Mouse (Mus musculus) neural tube, embryonic 15.5 days (tissue): ENCODE results near the gene Enox1. TPM values are rescaled to one million over a fixed set of nuclear protein-coding genes. Genes with fewer than 3 reads are reported as not detected.

ENCODE experiments used
- ATAC-seq: fragments of 200-750 bp; cut with Nextera tagmentation; 2 replicates; pipeline ENCODE4 v1.8.0; 2017; ENCODE audit warnings: mild to moderate bottlenecking, moderate TSS enrichment, moderate library complexity; ENCODE audit not compliant: low FRiP score
- H3K27ac ChIP-seq: fragments of 300-500 bp; sonication (generic); replicated peaks from 2 replicates; pipeline ENCODE4 v1.5.1; 2015; ENCODE audit warnings: mild to moderate bottlenecking, inconsistent platforms
- H3K27me3 ChIP-seq: fragments of 300-500 bp; sonication (generic); replicated peaks from 2 replicates; pipeline ENCODE4 v1.6.1; 2015; ENCODE audit warnings: inconsistent platforms
- H3K36me3 ChIP-seq: fragments of 300-500 bp; sonication (generic); 2 replicates; pipeline ENCODE4 v1.6.1; 2015; ENCODE audit warnings: inconsistent platforms
- H3K4me1 ChIP-seq: fragments of 300-500 bp; sonication (generic); 2 replicates; pipeline ENCODE4 v1.6.1; 2015; ENCODE audit warnings: inconsistent platforms
- H3K4me2 ChIP-seq: fragments of 300-500 bp; sonication (generic); 2 replicates; pipeline ENCODE4 v1.6.1; 2015; ENCODE audit warnings: inconsistent platforms, mild to moderate bottlenecking, moderate library complexity
- H3K4me3 ChIP-seq: fragments of 300-500 bp; sonication (generic); replicated peaks from 2 replicates; pipeline ENCODE4 v1.5.1; 2015; ENCODE audit warnings: mild to moderate bottlenecking, inconsistent platforms
- H3K9ac ChIP-seq: fragments of 300-500 bp; sonication (generic); replicated peaks from 2 replicates; pipeline ENCODE4 v1.6.1; 2015; ENCODE audit warnings: mild to moderate bottlenecking, inconsistent platforms
- H3K9me3 ChIP-seq: fragments of 300-500 bp; sonication (generic); replicated peaks from 2 replicates; pipeline ENCODE4 v1.6.1; 2016; ENCODE audit warnings: inconsistent platforms
- WGBS: fragments of 180-500 bp; shearing (Covaris S2); methylation state at CpG from one replicate; pipeline ENCODE4 v1.1.7; 2015; ENCODE audit warnings: mixed read lengths; 5-methylcytosine and 5-hydroxymethylcytosine counted together
- polyA plus RNA-seq: library from polyadenylated mRNA; unstranded; fragments of >200 nt; fragmentation: Nextera tagmentation; extraction: Ambion mirVana; gene quantifications from 2 replicates; pipeline ENCODE4 v1.2.1, GENCODE M21; 2015

The Enox1 gene
- polyA plus RNA-seq, 1 experiment from 2014 or later = 45.0 TPM

- Histone ChIP-seq H3K9ac (no peak overlapping the region), H3K9me3 (no peaks in the 10 kb centered on the region), H3K4me1 (no peaks in the 10 kb centered on the region), H3K27me3 (no peaks in the 10 kb centered on the region), H3K27ac (no peak overlapping the region), H3K4me3 (no peak overlapping the region), H3K4me2 (no peak overlapping the region), H3K36me3 (no peaks in the 10 kb centered on the region)
- WGBS = 87% methylated on average over 4 of the region's 4 CpGs
- no peak for ATAC-seq
These were observed 308.2 kb downstream of the Enox1 start for GRCm38 (mm10) chr14:77464782-77465181.

GRCm38 (mm10) chr14:77470577-77470976 is 314.0 kb downstream of the Enox1 start:
- WGBS = 60% methylated on average over 3 of the region's 3 CpGs
- ATAC-seq = no peak
- peaks cover 14% of the 10 kb centered on the region for H3K4me1 ChIP-seq
- no peaks in the 10 kb centered on the region for H3K9me3 ChIP-seq
- H3K36me3 ChIP-seq = no peaks in the 10 kb centered on the region
- no peak overlapping the region for H3K4me2 ChIP-seq
- H3K9ac ChIP-seq = no peak overlapping the region
- H3K27ac ChIP-seq = peak overlapping the region; percentile 18; the same call in 1 of the 2 replicates
- H3K27me3 ChIP-seq = no peaks in the 10 kb centered on the region
- no peak overlapping the region for H3K4me3 ChIP-seq

DNA sequence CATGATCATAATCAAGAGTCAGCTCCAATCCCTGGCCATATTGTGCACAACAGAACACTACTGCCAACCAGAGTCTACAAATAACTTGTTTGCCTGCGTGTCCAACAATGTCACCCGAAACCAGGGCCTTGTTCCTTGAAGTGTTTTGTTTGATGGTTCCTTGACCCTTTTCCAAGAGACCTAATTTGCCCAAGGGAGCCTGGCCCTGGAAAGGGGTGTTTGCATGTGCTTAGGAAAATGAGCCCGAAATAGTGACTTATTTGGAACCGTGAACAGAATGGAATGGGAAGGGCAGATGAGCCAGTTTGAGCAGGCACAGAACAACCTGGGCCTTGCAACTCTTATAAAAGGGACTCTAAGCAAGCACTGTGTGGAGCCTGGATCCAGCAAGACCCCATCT is 316.9 kb downstream of the Enox1 start:
- no peak for ATAC-seq
- no peak overlapping the region for H3K9ac ChIP-seq
- 88% methylated on average over 4 of the region's 4 CpGs for WGBS
- no peak overlapping the region for H3K27ac ChIP-seq
- H3K9me3 ChIP-seq = no peaks in the 10 kb centered on the region
- peaks cover 14% of the 10 kb centered on the region for H3K4me1 ChIP-seq
- no peak overlapping the region for H3K4me2 ChIP-seq
- no peaks in the 10 kb centered on the region for H3K27me3 ChIP-seq
- H3K36me3 ChIP-seq = no peaks in the 10 kb centered on the region
- H3K4me3 ChIP-seq = no peak overlapping the region

DNA sequence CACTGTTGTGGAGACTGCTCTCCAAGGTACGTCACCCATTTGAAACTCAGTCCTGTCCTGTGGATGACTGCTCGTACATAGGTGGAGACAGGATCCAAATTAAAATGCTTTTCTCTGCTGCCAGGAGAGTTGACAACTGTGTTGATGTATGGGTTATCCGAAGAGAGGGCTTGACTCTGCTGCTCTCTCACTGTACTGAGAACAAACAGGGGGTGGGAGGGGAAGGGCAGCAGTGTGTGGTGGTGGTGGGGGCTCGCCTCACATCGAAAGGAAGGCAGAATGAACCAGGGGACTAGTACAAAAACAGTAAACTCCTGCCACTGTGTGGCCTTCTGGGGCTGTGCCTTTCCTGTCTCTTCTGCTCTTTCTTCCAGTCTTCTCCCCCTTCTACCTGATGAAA is 317.5 kb downstream of the Enox1 start:
- H3K36me3 ChIP-seq = no peaks in the 10 kb centered on the region
- no peak overlapping the region for H3K4me3 ChIP-seq
- H3K27ac ChIP-seq = no peak overlapping the region
- no peak for ATAC-seq
- no peak overlapping the region for H3K9ac ChIP-seq
- H3K4me2 ChIP-seq = no peak overlapping the region
- no peaks in the 10 kb centered on the region for H3K27me3 ChIP-seq
- no peaks in the 10 kb centered on the region for H3K9me3 ChIP-seq
- peaks cover 14% of the 10 kb centered on the region for H3K4me1 ChIP-seq
- 51% methylated on average over 5 of the region's 5 CpGs for WGBS

- Histone ChIP-seq H3K9me3 (no peaks in the 10 kb centered on the region), H3K9ac (no peak overlapping the region), H3K27ac (no peak overlapping the region), H3K27me3 (no peaks in the 10 kb centered on the region), H3K4me2 (no peak overlapping the region), H3K4me3 (no peak overlapping the region), H3K36me3 (no peaks in the 10 kb centered on the region), H3K4me1 (peaks cover 10% of the 10 kb centered on the region)
- WGBS = 78% methylated on average over 11 of the region's 11 CpGs
- ATAC-seq = no peak
These were observed 318.7 kb downstream of the Enox1 start for GRCm38 (mm10) chr14:77475134-77475820.

- Histone ChIP-seq H3K36me3 (no peaks in the 10 kb centered on the region), H3K27me3 (no peaks in the 10 kb centered on the region), H3K9ac (no peak overlapping the region), H3K4me1 (0 out of 2 replicates have a peak, but pooled peaks cover 5% of the 10 kb centered on the region), H3K9me3 (no peaks in the 10 kb centered on the region), H3K4me3 (no peak overlapping the region), H3K27ac (no peak overlapping the region), H3K4me2 (no peak overlapping the region)
- ATAC-seq = no peak
- 41% methylated on average over 4 of the region's 4 CpGs for WGBS
These were observed 321.1 kb downstream of the Enox1 start for GRCm38 (mm10) chr14:77477704-77478103.

GRCm38 (mm10) chr14:77478210-77478609 is 321.6 kb downstream of the Enox1 start:
- H3K9me3 ChIP-seq = no peaks in the 10 kb centered on the region
- no peaks in the 10 kb centered on the region for H3K36me3 ChIP-seq
- H3K4me2 ChIP-seq = no peak overlapping the region
- H3K4me1 ChIP-seq = peaks cover 7% of the 10 kb centered on the region; the same call in 1 of the 2 replicates
- WGBS = 42% methylated on average over 7 of the region's 7 CpGs
- H3K27ac ChIP-seq = no peak overlapping the region
- no peaks in the 10 kb centered on the region for H3K27me3 ChIP-seq
- no peak overlapping the region for H3K4me3 ChIP-seq
- ATAC-seq = no peak
- no peak overlapping the region for H3K9ac ChIP-seq

DNA sequence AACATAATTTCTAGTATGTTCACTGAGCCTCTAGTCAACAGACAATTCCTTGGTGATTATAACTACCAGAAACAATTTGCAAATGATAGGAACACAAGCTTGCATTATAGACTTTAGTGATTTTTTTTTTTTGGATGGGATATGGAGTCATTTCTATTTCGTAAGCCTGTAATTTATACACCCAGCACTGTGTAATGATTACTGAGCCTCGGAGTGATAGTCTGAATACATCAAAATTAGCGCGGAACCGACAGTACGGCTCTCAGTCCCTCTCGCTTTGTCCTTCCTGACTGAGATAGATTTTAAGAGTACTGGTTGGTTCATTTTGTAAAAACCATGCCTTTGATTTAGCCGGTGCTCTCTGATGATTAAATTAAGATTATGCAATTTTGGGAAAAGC is 322.1 kb downstream of the Enox1 start:
- Histone ChIP-seq H3K4me1 (peaks cover 5% of the 10 kb centered on the region; the same call in 1 of the 2 replicates), H3K4me3 (no peak overlapping the region), H3K9me3 (no peaks in the 10 kb centered on the region), H3K27me3 (no peaks in the 10 kb centered on the region), H3K36me3 (no peaks in the 10 kb centered on the region), H3K4me2 (no peak overlapping the region), H3K27ac (no peak overlapping the region; the same call in 1 of the 2 replicates), H3K9ac (no peak overlapping the region)
- no peak for ATAC-seq
- 50% methylated on average over 8 of the region's 8 CpGs for WGBS

GRCm38 (mm10) chr14:77483076-77483475 is 326.5 kb downstream of the Enox1 start:
- 40% methylated on average over 15 of the region's 15 CpGs for WGBS
- no peak for ATAC-seq
- no peak overlapping the region for H3K4me2 ChIP-seq
- H3K4me3 ChIP-seq = no peak overlapping the region
- H3K27me3 ChIP-seq = no peaks in the 10 kb centered on the region
- H3K9me3 ChIP-seq = no peaks in the 10 kb centered on the region
- H3K4me1 ChIP-seq = peaks cover 9% of the 10 kb centered on the region; the same call in 1 of the 2 replicates
- H3K9ac ChIP-seq = no peak overlapping the region
- no peaks in the 10 kb centered on the region for H3K36me3 ChIP-seq
- no peak overlapping the region for H3K27ac ChIP-seq

- H3K4me2 ChIP-seq = no peak overlapping the region
- H3K9ac ChIP-seq = no peak overlapping the region
- H3K27ac ChIP-seq = peak overlapping the region; percentile 38; the same call in 1 of the 2 replicates
- H3K9me3 ChIP-seq = no peaks in the 10 kb centered on the region
- 80% methylated on average over 8 of the region's 8 CpGs for WGBS
- no peak for ATAC-seq
- H3K36me3 ChIP-seq = 0 out of 2 replicates have a peak, but pooled peaks cover 3% of the 10 kb centered on the region
- H3K4me3 ChIP-seq = no peak overlapping the region
- H3K4me1 ChIP-seq = peaks cover 9% of the 10 kb centered on the region; the same call in 1 of the 2 replicates
- H3K27me3 ChIP-seq = no peaks in the 10 kb centered on the region
These were observed 328.4 kb downstream of the Enox1 start for GRCm38 (mm10) chr14:77484951-77485447.

- no peaks in the 10 kb centered on the region for H3K9me3 ChIP-seq
- H3K9ac ChIP-seq = no peak overlapping the region
- H3K36me3 ChIP-seq = 0 out of 2 replicates have a peak, but pooled peaks cover 3% of the 10 kb centered on the region
- H3K4me3 ChIP-seq = no peak overlapping the region
- H3K27ac ChIP-seq = no peak overlapping the region
- H3K4me1 ChIP-seq = 0 out of 2 replicates have a peak, but pooled peaks cover 6% of the 10 kb centered on the region
- H3K4me2 ChIP-seq = no peak overlapping the region
- WGBS = 95% methylated on average over 6 of the region's 6 CpGs
- no peaks in the 10 kb centered on the region for H3K27me3 ChIP-seq
- ATAC-seq = no peak
These were observed 334.1 kb downstream of the Enox1 start for GRCm38 (mm10) chr14:77490699-77491098.

GRCm38 (mm10) chr14:77491731-77492130 is 335.2 kb downstream of the Enox1 start:
- Histone ChIP-seq H3K27me3 (no peaks in the 10 kb centered on the region), H3K27ac (no peak overlapping the region), H3K4me3 (no peak overlapping the region), H3K36me3 (0 out of 2 replicates have a peak, but pooled peaks cover 3% of the 10 kb centered on the region), H3K4me2 (no peak overlapping the region), H3K9me3 (no peaks in the 10 kb centered on the region), H3K9ac (no peak overlapping the region), H3K4me1 (0 out of 2 replicates have a peak, but pooled peaks cover 4% of the 10 kb centered on the region)
- ATAC-seq = no peak
- WGBS = 77% methylated on average over 2 of the region's 2 CpGs
